Mouse (Mus musculus) kidney, adult 2 months (tissue): ENCODE measurements around the gene Wbp1l. TPM values are rescaled to one million over a fixed set of nuclear protein-coding genes. Genes with fewer than 3 reads are reported as not detected.

Source experiments
- DNase-seq: peaks from one replicate; pipeline ENCODE4 v3.0.0; 2021
- H3K27ac ChIP-seq: fragments of 200-500 bp; 2 replicates; pipeline ENCODE4 v1.5.1; 2012; ENCODE audit warnings: low read depth, low read length, control low read depth, inconsistent platforms; ENCODE audit not compliant: insufficient read depth
- H3K27me3 ChIP-seq: fragments of 200-500 bp; replicated peaks from 2 replicates; pipeline ENCODE4 v1.6.1; 2012; ENCODE audit warnings: mild to moderate bottlenecking, moderate library complexity, low read length, inconsistent platforms; ENCODE audit not compliant: control insufficient read depth, insufficient read depth
- H3K36me3 ChIP-seq: fragments of 200-500 bp; 2 replicates; pipeline ENCODE4 v1.6.1; 2012; ENCODE audit warnings: mild to moderate bottlenecking, moderate library complexity, low read length, inconsistent platforms; ENCODE audit not compliant: control insufficient read depth, insufficient read depth
- H3K4me1 ChIP-seq: fragments of 200-500 bp; 2 replicates; pipeline ENCODE4 v1.6.1; 2011; ENCODE audit warnings: low read length; ENCODE audit not compliant: control insufficient read depth, insufficient read depth
- H3K4me3 ChIP-seq: fragments of 200-500 bp; 2 replicates; pipeline ENCODE4 v1.5.1; 2011; ENCODE audit warnings: mild to moderate bottlenecking, low read depth, low read length, control low read depth; ENCODE audit not compliant: insufficient read depth
- CTCF ChIP-seq: fragments of 200-500 bp; conservative IDR thresholded peaks from 2 replicates; pipeline ENCODE4 v1.5.1; 2011; ENCODE audit warnings: low read depth, mild to moderate bottlenecking, control low read depth, low read length, moderate library complexity, mixed read lengths; ENCODE audit not compliant: insufficient read depth, insufficient read length
- POLR2A ChIP-seq: fragments of 200-500 bp; IDR thresholded peaks from one replicate; pipeline ENCODE4 v1.6.1; 2011; ENCODE audit warnings: low read depth, low read length, control low read depth
- WGBS: fragments of 180-500 bp; shearing (Covaris S2); methylation state at CpG from one replicate; pipeline ENCODE4 v1.1.7; 2018; 5-methylcytosine and 5-hydroxymethylcytosine counted together
- polyA plus RNA-seq: library from polyadenylated mRNA; depleted of rRNA; stranded (reverse); fragments of >200 nt; gene quantifications from 2 replicates; pipeline ENCODE4 v1.2.3, GENCODE M21; 2012

Gene Wbp1l
- polyA plus RNA-seq, 1 experiment, result 60.3 TPM

- DNase-seq, result no peak
- H3K27me3 ChIP-seq, result no peaks in the 10 kb centered on the region
- H3K4me3 ChIP-seq, result no peak overlapping the region
- no peak overlapping the region for H3K27ac ChIP-seq
- 80% methylated on average over 4 of the region's 4 CpGs for WGBS
- no peaks in the 10 kb centered on the region for H3K36me3 ChIP-seq
- H3K4me1 ChIP-seq, result peaks cover 18% of the 10 kb centered on the region
- TF ChIP-seq CTCF, result no peak
- no peak for TF ChIP-seq POLR2A
Observed at GRCm38 (mm10) chr19:46598187-46598586, 697 bp upstream of the Wbp1l start.

GRCm38 (mm10) chr19:46599375-46600256 is 732 bp downstream of the Wbp1l start:
- Histone ChIP-seq H3K36me3 (no peaks in the 10 kb centered on the region), H3K4me3 (peak overlapping the region; percentile 85), H3K4me1 (peaks cover 21% of the 10 kb centered on the region), H3K27ac (peak overlapping the region; percentile 74), H3K27me3 (no peaks in the 10 kb centered on the region)
- peak; percentile 36 for DNase-seq
- TF ChIP-seq POLR2A (no peak), CTCF (no peak)
- WGBS, result 2% methylated on average over 22 of the region's 22 CpGs

GRCm38 (mm10) chr19:46600371-46600770 is 1.5 kb downstream of the Wbp1l start:
- Histone ChIP-seq H3K4me1 (peaks cover 21% of the 10 kb centered on the region), H3K4me3 (peak overlapping the region; percentile 17; the same call in 1 of the 2 replicates), H3K36me3 (no peaks in the 10 kb centered on the region), H3K27ac (peak overlapping the region; percentile 74), H3K27me3 (no peaks in the 10 kb centered on the region)
- TF ChIP-seq POLR2A, result no peak
- no peak for TF ChIP-seq CTCF
- 48% methylated on average over 4 of the region's 4 CpGs for WGBS
- DNase-seq, result no peak

- Histone ChIP-seq H3K27ac (peak overlapping the region; percentile 49), H3K27me3 (no peaks in the 10 kb centered on the region), H3K4me1 (peaks cover 21% of the 10 kb centered on the region), H3K36me3 (no peaks in the 10 kb centered on the region), H3K4me3 (peak overlapping the region; percentile 29; the same call in 1 of the 2 replicates)
- no peak for TF ChIP-seq CTCF
- TF ChIP-seq POLR2A, result no peak
- 11% methylated on average over 14 of the region's 14 CpGs for WGBS
- DNase-seq, result peak; percentile 82
Observed at GRCm38 (mm10) chr19:46601491-46601890, 2.6 kb downstream of the Wbp1l start.

- no peaks in the 10 kb centered on the region for H3K36me3 ChIP-seq
- no peaks in the 10 kb centered on the region for H3K27me3 ChIP-seq
- no peak for DNase-seq
- no peak overlapping the region for H3K4me3 ChIP-seq
- 54% methylated on average over 4 of the region's 4 CpGs for WGBS
- no peak for TF ChIP-seq POLR2A
- TF ChIP-seq CTCF, result no peak
- H3K4me1 ChIP-seq, result peaks cover 23% of the 10 kb centered on the region
- no peak overlapping the region for H3K27ac ChIP-seq
Observed at GRCm38 (mm10) chr19:46602406-46602805, 3.5 kb downstream of the Wbp1l start.

- Histone ChIP-seq H3K27ac (peak overlapping the region; percentile 36), H3K36me3 (no peaks in the 10 kb centered on the region), H3K27me3 (no peaks in the 10 kb centered on the region), H3K4me3 (no peak overlapping the region), H3K4me1 (peaks cover 19% of the 10 kb centered on the region)
- 68% methylated on average over 13 of the region's 13 CpGs for WGBS
- TF ChIP-seq POLR2A, result no peak
- DNase-seq, result no peak
Observed at GRCm38 (mm10) chr19:46606718-46607117, 7.8 kb downstream of the Wbp1l start.

DNA sequence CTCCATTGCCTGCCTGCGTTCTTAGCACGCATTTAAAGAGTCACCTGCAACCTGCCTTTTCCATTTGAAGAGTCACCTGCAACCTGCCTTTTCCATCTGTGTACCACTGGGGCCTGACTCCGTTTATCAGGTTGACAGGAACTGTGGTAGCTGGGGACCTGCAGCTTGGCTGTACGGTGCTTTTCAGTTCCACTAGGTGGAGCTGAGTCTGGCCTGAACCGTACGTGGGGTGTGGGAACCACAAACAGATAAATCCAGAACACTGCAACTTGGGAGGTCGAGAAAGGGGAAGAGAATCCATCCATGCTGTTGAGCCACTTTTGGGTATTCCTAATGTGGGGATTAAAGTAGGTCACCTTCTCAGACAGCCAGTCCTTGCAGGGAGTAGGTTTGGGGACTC is 8.5 kb downstream of the Wbp1l start:
- Histone ChIP-seq H3K4me1 (peaks cover 17% of the 10 kb centered on the region), H3K4me3 (no peak overlapping the region), H3K27ac (peak overlapping the region; percentile 36), H3K36me3 (no peaks in the 10 kb centered on the region), H3K27me3 (no peaks in the 10 kb centered on the region)
- peak; percentile 47 for DNase-seq
- WGBS, result 38% methylated on average over 7 of the region's 7 CpGs
- TF ChIP-seq POLR2A, result no peak
- peak; percentile 65 for TF ChIP-seq CTCF
